Mouse (Mus musculus): ENCODE data around the gene Gm2663. TPM values are rescaled to one million over a fixed set of nuclear protein-coding genes. Genes with fewer than 3 reads are reported as not detected.
"Not testable (repeated sequence)": the region's sequence is repeated elsewhere in the genome, so short reads cannot be mapped to it uniquely, and the experiment has no call there.

Gm2663 gene
- 0.39 and 0.59 TPM in 2 replicates for polyA plus RNA-seq (2015; fragmentation: Nextera tagmentation; extraction: Ambion mirVana)

DNA sequence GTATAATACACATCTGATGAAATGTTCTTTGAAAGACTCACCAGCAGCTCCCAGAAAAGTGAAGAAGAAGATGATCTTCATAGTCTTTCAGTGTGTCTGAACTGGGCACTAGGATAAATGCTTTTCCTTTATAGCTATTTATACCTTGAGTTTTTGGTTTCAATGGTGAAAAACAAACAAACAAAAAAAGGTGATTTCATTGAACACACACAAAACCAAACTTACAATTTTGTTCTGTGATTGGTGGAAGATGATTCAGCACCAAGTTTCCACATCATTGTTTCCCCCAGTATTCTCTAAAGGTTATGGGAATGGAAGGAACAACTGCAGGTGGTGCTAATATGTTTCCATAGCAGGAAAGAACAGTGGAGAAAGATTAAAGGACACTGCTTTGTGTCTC lies at the start of gene Gm2663:
Gene Gm2663, minus strand, starts transcription at position 101 of the 400 bp plus-strand sequence.
- H3K27ac ChIP-seq (ENCODE audit: low read length); ATAC-seq: not testable (repeated sequence)

DNA sequence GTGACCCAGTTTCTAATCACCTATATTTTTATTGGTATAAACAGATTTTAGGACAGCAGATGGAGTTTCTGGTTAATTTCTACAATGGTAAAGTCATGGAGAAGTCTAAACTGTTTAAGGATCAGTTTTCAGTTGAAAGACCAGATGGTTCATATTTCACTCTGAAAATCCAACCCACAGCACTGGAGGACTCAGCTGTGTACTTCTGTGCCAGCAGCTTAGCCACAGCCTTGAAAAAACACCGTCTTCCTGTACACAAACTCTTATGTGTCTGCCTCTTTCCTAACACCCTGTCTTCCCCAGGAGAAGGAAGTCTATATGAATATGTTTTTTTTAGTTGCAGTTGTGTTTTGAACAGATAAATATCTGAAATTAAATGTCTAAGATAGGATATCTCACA lies 49.3 kb upstream of the Gm2663 start:
- no peak overlapping the region for H3K4me2 ChIP-seq (ENCODE audit: low read depth, low read length)
- 39% methylated on average over 1 of the region's 1 CpGs for whole genome bisulfite sequencing
- H3K27me3 ChIP-seq (replicated peaks; ENCODE audit: control insufficient read depth, insufficient read depth, low read length): no peaks in the 10 kb centered on the region
- no peak for ATAC-seq
- no peak overlapping the region for H3K27ac ChIP-seq (ENCODE audit: low read length)
- no peaks in the 10 kb centered on the region for H3K4me1 ChIP-seq (ENCODE audit: control insufficient read depth, insufficient read depth, low read length)
- H3K36me3 ChIP-seq (ENCODE audit: control insufficient read depth, insufficient read depth, low read length): no peaks in the 10 kb centered on the region
- no peaks in the 10 kb centered on the region for H3K9me3 ChIP-seq (ENCODE audit: control insufficient read depth, low read length)
- no peak overlapping the region for H3K4me3 ChIP-seq (ENCODE audit: low read length)
- no peak overlapping the region for H3K9ac ChIP-seq (ENCODE audit: low read depth, low read length)

More for the DNA sequence above, at the start of gene Gm2663:
- H3K36me3 ChIP-seq (ENCODE audit: control insufficient read depth, insufficient read depth, low read length); H3K4me2 ChIP-seq (ENCODE audit: low read depth, low read length); H3K27me3 ChIP-seq (replicated peaks; ENCODE audit: control insufficient read depth, insufficient read depth, low read length); H3K4me1 ChIP-seq (ENCODE audit: control insufficient read depth, insufficient read depth, low read length); H3K4me3 ChIP-seq (ENCODE audit: low read length); H3K9ac ChIP-seq (ENCODE audit: low read depth, low read length); H3K9me3 ChIP-seq (ENCODE audit: control insufficient read depth, low read length): not testable (repeated sequence)

DNA sequence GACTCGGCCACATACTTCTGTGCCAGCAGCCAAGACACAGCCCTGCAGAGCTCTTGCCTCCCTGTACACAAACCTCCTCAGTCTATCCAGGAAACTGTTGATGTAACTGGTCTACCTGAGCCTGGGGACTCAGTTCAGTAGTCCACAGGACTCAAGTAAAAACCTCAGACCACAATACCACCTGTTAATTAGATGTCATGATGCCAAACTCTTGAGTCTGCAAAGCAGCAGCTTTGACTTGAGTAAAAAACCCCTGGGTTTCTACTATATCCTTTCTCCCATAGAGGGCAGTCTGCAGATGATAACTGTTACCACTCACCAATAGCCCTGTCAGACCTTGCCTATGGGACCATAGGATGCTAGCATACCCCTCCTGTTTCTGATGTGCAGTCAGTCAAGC lies 48.7 kb upstream of the Gm2663 start:
- 83% methylated on average over 1 of the region's 1 CpGs for WGBS
- H3K4me3 ChIP-seq (ENCODE audit: low read length): no peak overlapping the region
- no peaks in the 10 kb centered on the region for H3K4me1 ChIP-seq (ENCODE audit: control insufficient read depth, insufficient read depth, low read length)
- H3K27ac ChIP-seq (ENCODE audit: low read length): no peak overlapping the region
- H3K9me3 ChIP-seq (ENCODE audit: control insufficient read depth, low read length): no peaks in the 10 kb centered on the region
- H3K36me3 ChIP-seq (ENCODE audit: control insufficient read depth, insufficient read depth, low read length): no peaks in the 10 kb centered on the region
- H3K4me2 ChIP-seq (ENCODE audit: low read depth, low read length): no peak overlapping the region
- no peaks in the 10 kb centered on the region for H3K27me3 ChIP-seq (replicated peaks; ENCODE audit: control insufficient read depth, insufficient read depth, low read length)
- ATAC-seq: no peak
- H3K9ac ChIP-seq (ENCODE audit: low read depth, low read length): no peak overlapping the region

DNA sequence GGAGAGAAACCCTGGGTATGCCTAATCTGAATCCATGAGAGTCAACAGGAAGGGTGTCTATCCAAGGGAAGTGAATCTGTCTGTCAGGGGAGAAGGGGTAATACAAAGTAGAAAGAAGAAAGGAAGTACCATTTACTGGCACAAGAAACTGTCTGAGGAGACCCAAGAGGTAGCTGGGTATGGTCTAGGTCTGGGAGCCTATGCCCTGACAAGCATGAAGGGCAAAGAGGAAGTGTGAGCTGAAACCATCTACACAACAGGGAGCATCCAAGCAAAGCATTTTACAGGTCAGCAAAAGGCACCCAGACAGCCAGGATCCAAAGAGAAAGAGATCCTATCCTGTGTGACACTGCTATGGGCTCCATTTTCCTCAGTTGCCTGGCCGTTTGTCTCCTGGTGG lies 47.9 kb upstream of the Gm2663 start:
- no peak for ATAC-seq
- WGBS: 86% methylated on average over 1 of the region's 1 CpGs
- no peak overlapping the region for H3K4me3 ChIP-seq (ENCODE audit: low read length)
- no peaks in the 10 kb centered on the region for H3K4me1 ChIP-seq (ENCODE audit: control insufficient read depth, insufficient read depth, low read length)
- H3K36me3 ChIP-seq (ENCODE audit: control insufficient read depth, insufficient read depth, low read length): no peaks in the 10 kb centered on the region
- no peak overlapping the region for H3K9ac ChIP-seq (ENCODE audit: low read depth, low read length)
- no peak overlapping the region for H3K27ac ChIP-seq (ENCODE audit: low read length)
- H3K27me3 ChIP-seq (replicated peaks; ENCODE audit: control insufficient read depth, insufficient read depth, low read length): no peaks in the 10 kb centered on the region
- H3K4me2 ChIP-seq (ENCODE audit: low read depth, low read length): no peak overlapping the region
- H3K9me3 ChIP-seq (ENCODE audit: control insufficient read depth, low read length): no peaks in the 10 kb centered on the region

DNA sequence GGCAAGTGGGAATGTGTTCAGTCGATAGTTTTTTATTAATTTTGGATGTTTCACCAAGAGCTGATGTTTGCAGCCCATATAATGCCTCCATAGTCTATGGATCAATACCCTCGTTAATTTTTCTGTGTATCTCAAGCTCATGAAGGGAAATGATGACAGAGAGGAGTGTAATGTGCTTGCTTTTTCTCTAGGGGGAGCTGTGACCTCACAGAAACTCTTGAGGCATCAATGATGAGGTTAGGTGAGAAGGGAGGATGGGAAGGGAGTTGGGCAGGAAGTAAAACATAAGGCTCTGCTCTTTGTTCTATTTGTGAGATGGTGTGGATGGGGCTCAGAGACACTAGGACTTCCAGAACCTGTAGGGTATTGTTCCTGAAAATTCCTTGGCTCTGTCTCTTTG lies 47.3 kb upstream of the Gm2663 start:
- Histone ChIP-seq H3K4me1 (ENCODE audit: control insufficient read depth, insufficient read depth, low read length) (no peaks in the 10 kb centered on the region), H3K9me3 (ENCODE audit: control insufficient read depth, low read length) (no peaks in the 10 kb centered on the region), H3K9ac (ENCODE audit: low read depth, low read length) (no peak overlapping the region), H3K27ac (ENCODE audit: low read length) (no peak overlapping the region), H3K4me2 (ENCODE audit: low read depth, low read length) (no peak overlapping the region), H3K36me3 (ENCODE audit: control insufficient read depth, insufficient read depth, low read length) (no peaks in the 10 kb centered on the region), H3K4me3 (ENCODE audit: low read length) (no peak overlapping the region), H3K27me3 (replicated peaks; ENCODE audit: control insufficient read depth, insufficient read depth, low read length) (no peaks in the 10 kb centered on the region)
- no peak for ATAC-seq
- WGBS: 65% methylated on average over 2 of the region's 2 CpGs

DNA sequence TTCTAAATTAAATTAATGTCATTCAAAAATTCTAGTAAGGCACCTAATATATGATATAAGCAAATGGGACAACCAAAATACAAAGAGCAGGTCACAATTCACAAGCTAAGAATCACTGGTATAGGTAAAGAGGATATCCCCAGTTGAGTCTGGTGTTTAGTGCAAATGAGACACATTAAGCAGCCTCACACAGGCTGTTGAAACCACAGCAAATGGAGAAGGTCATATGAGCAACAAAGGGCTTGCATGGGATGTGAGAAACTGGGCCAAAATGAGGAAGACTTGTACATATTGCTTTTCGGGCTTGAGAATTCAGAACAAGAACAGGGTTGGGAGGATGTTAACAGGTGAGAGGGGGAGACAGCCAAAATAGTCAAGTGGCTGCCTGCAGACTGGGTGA lies 45.5 kb upstream of the Gm2663 start:
- H3K4me2 ChIP-seq (ENCODE audit: low read depth, low read length): no peak overlapping the region
- H3K4me1 ChIP-seq (ENCODE audit: control insufficient read depth, insufficient read depth, low read length): no peaks in the 10 kb centered on the region
- no peak overlapping the region for H3K9ac ChIP-seq (ENCODE audit: low read depth, low read length)
- 64% methylated on average over 1 of the region's 1 CpGs for WGBS
- no peak overlapping the region for H3K27ac ChIP-seq (ENCODE audit: low read length)
- no peaks in the 10 kb centered on the region for H3K36me3 ChIP-seq (ENCODE audit: control insufficient read depth, insufficient read depth, low read length)
- H3K9me3 ChIP-seq (ENCODE audit: control insufficient read depth, low read length): no peaks in the 10 kb centered on the region
- ATAC-seq: no peak
- H3K27me3 ChIP-seq (replicated peaks; ENCODE audit: control insufficient read depth, insufficient read depth, low read length): no peaks in the 10 kb centered on the region
- no peak overlapping the region for H3K4me3 ChIP-seq (ENCODE audit: low read length)

DNA sequence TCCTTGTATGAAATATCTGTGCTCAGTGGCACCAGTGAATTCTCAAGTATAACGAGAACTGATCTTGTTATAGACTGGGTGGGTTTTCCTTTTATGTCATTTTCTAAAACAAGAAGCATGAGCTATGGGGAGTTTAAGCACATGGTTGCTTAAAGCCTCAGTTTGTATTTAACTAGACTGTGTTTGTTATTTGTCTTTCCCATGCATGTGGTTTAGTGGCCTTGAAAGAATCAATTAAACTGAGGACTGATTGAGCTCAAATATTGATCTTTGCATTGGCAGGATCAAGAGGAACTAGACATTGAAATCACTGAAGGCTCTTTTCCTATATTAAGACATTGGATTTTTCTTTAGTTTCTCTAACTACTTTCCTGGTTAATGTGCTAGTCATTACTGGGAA lies 45.0 kb upstream of the Gm2663 start:
- H3K9ac ChIP-seq (ENCODE audit: low read depth, low read length): no peak overlapping the region
- H3K27me3 ChIP-seq (replicated peaks; ENCODE audit: control insufficient read depth, insufficient read depth, low read length): no peaks in the 10 kb centered on the region
- no peaks in the 10 kb centered on the region for H3K4me1 ChIP-seq (ENCODE audit: control insufficient read depth, insufficient read depth, low read length)
- ATAC-seq: no peak
- H3K4me3 ChIP-seq (ENCODE audit: low read length): no peak overlapping the region
- WGBS: 63% methylated on average over 1 of the region's 1 CpGs
- H3K27ac ChIP-seq (ENCODE audit: low read length): no peak overlapping the region
- no peaks in the 10 kb centered on the region for H3K9me3 ChIP-seq (ENCODE audit: control insufficient read depth, low read length)
- H3K36me3 ChIP-seq (ENCODE audit: control insufficient read depth, insufficient read depth, low read length): no peaks in the 10 kb centered on the region
- no peak overlapping the region for H3K4me2 ChIP-seq (ENCODE audit: low read depth, low read length)

DNA sequence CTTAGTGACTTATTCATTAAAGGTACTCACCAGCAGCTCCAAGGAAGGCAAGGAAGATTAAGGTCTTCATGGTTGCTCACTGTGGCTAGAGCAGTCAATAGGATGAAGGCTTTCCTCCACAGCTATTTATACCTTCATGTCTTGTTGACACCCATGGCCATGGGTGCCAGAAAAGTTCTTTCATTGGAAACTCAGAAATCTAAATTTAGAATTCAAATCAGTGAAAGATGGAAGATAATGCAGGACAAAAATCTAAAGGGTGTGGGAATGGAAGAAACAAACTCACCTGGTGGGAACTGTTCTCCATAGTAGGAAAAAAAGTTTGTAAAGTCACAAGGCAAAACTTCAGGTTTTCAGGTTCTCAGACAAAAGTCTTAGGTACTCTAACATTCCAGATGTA lies 36.1 kb upstream of the Gm2663 start, which contains the start of gene 2210010C04Rik:
Gene 2210010C04Rik, minus strand, starts transcription at position 101 of the 400 bp plus-strand sequence.
- no peak for ATAC-seq
- H3K9ac ChIP-seq (ENCODE audit: low read depth, low read length): no peak within 1 kb of the TSS

DNA sequence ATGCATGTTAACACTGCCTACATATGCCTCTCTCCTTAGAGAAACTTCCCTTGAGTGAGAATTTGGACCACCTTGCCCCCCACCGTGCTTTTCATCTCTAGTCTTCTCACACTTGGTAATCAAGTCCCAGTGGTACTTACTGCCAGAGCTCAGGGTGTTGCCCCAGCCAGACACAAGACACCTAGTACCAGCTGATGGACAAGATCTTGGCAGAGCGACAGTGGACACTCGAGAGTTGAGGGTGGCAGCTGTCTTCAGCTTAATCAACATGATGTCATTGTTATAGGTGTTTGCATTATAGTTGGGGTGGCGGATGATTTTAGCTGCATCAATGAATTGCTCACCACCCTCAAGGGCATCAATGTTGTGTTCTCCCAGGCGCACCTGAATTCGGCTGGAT lies 33.5 kb upstream of the Gm2663 start:
- no peaks in the 10 kb centered on the region for H3K36me3 ChIP-seq (ENCODE audit: control insufficient read depth, insufficient read depth, low read length)
- H3K4me1 ChIP-seq (ENCODE audit: control insufficient read depth, insufficient read depth, low read length): no peaks in the 10 kb centered on the region
- no peak for ATAC-seq
- no peak overlapping the region for H3K9ac ChIP-seq (ENCODE audit: low read depth, low read length)
- H3K4me2 ChIP-seq (ENCODE audit: low read depth, low read length): no peak overlapping the region
- no peak overlapping the region for H3K4me3 ChIP-seq (ENCODE audit: low read length)
- no peaks in the 10 kb centered on the region for H3K27me3 ChIP-seq (replicated peaks; ENCODE audit: control insufficient read depth, insufficient read depth, low read length)
- WGBS: 84% methylated on average over 6 of the region's 6 CpGs
- no peak overlapping the region for H3K27ac ChIP-seq (ENCODE audit: low read length)
- H3K9me3 ChIP-seq (ENCODE audit: control insufficient read depth, low read length): no peaks in the 10 kb centered on the region

More for the DNA sequence above, 36.1 kb upstream of the Gm2663 start, which contains the start of gene 2210010C04Rik:
- Histone ChIP-seq H3K27ac (ENCODE audit: low read length) (no peak within 1 kb of the TSS), H3K4me2 (ENCODE audit: low read depth, low read length) (no peak within 1 kb of the TSS), H3K9me3 (ENCODE audit: control insufficient read depth, low read length) (no peaks in the 10 kb centered on the region), H3K27me3 (replicated peaks; ENCODE audit: control insufficient read depth, insufficient read depth, low read length) (no peaks in the 10 kb centered on the region), H3K36me3 (ENCODE audit: control insufficient read depth, insufficient read depth, low read length) (no peaks in the 10 kb centered on the region), H3K4me1 (ENCODE audit: control insufficient read depth, insufficient read depth, low read length) (no peaks in the 10 kb centered on the region), H3K4me3 (ENCODE audit: low read length) (no peak within 1 kb of the TSS)

DNA sequence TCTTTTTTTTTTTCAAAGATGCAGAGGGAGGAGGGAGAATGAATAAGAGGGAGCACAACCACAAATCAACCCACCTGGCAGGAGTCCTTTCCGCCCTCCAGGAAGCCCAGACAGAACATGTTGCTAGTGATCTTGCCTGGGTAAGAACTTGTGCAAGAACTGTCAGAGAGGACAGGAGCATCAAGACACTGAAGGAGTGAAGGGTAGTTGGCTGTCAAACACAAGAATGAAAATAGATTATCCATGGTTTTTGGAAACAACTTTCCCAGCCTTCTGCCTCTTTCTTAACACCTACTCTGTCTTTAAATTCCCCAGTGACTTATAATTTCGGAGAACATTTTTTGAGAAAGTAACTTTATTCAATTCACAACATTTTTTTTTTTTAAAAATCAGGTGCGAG lies 33.0 kb upstream of the Gm2663 start:
- Histone ChIP-seq H3K4me1 (ENCODE audit: control insufficient read depth, insufficient read depth, low read length) (no peaks in the 10 kb centered on the region), H3K9me3 (ENCODE audit: control insufficient read depth, low read length) (no peaks in the 10 kb centered on the region), H3K4me3 (ENCODE audit: low read length) (no peak overlapping the region), H3K9ac (ENCODE audit: low read depth, low read length) (no peak overlapping the region), H3K27me3 (replicated peaks; ENCODE audit: control insufficient read depth, insufficient read depth, low read length) (no peaks in the 10 kb centered on the region), H3K4me2 (ENCODE audit: low read depth, low read length) (no peak overlapping the region), H3K36me3 (ENCODE audit: control insufficient read depth, insufficient read depth, low read length) (no peaks in the 10 kb centered on the region), H3K27ac (ENCODE audit: low read length) (no peak overlapping the region)
- 85% methylated on average over 3 of the region's 3 CpGs for WGBS
- ATAC-seq: no peak

All from intestine, embryonic 16.5 days (tissue).